Comparison of ENCODE assay signal across 8 mouse cellular contexts in genomic region chr12:111428961-111429911, GRCm38 (mm10). TPM values are rescaled to one million over a fixed set of nuclear protein-coding genes. Genes with fewer than 3 reads are reported as not detected.
A peak's percentile ranks its signal among the peaks of the same experiment; 100 is the strongest.
DNase-seq lines count a peak whose midpoint lies in the region; TF ChIP-seq lines count a peak whose summit lies in the region.

No protein-coding gene starts in this region.

- DNase-seq in lung, adult 2 months: peak; percentile 38
- DNase-seq in lung, postnatal 25 days (ENCODE audit: low spot score): no peak
- peak; percentile 71 for DNase-seq in brain, adult 2 months (ENCODE audit: low read depth, low spot score)
- DNase-seq in heart, adult 18-20 months: peak; percentile 69 to 73
- DNase-seq in kidney, adult 18-20 months: peak; percentile 70
- DNase-seq in lung, postnatal 4 days: peak; percentile 60 to 62
- no peak for DNase-seq in cerebellum, adult 9-10 months

- peaks cover 33% of the 10 kb centered on the region for H3K36me3 ChIP-seq in small intestine, adult 2 months (ENCODE audit: control insufficient read depth, insufficient read depth, low read length)

- H3K4me3 ChIP-seq in lung, adult 2 months (replicated peaks; ENCODE audit: extremely low read depth, low read depth, low read length): peak overlapping the region; percentile 57
- peak overlapping the region; percentile 60 for H3K4me3 ChIP-seq in small intestine, adult 2 months (ENCODE audit: low read depth, low read length)

- TF ChIP-seq POLR2A in lung, adult 2 months (IDR thresholded peaks at IDR 0.05; ENCODE audit: borderline replicate concordance, extremely low read depth, low read depth, low read length): no peak
- 0 out of 2 replicates have a peak, but pooled peaks have one; percentile 15 for TF ChIP-seq POLR2A in small intestine, adult 2 months (IDR thresholded peaks at IDR 0.05; ENCODE audit: low read depth, low read length)

- H3K4me1 ChIP-seq in lung, adult 2 months (ENCODE audit: control insufficient read depth, insufficient read depth, low read length): peaks cover 13% of the 10 kb centered on the region
- H3K4me1 ChIP-seq in small intestine, adult 2 months (ENCODE audit: control insufficient read depth, insufficient read depth, insufficient read length, low read length): peaks cover 54% of the 10 kb centered on the region

- H3K27ac ChIP-seq in small intestine, adult 2 months (ENCODE audit: insufficient read depth, low read depth, low read length): peak overlapping the region; percentile 91

- TF ChIP-seq CTCF in lung, adult 2 months (IDR thresholded peaks at IDR 0.05; ENCODE audit: insufficient read depth, low read length): 0 out of 2 replicates have a peak, but pooled peaks have one; percentile 1
- TF ChIP-seq CTCF in small intestine, adult 2 months (IDR thresholded peaks at IDR 0.05; ENCODE audit: extremely low read depth, insufficient read length, insufficient replicate concordance, low read depth, low read length): peak; percentile 9; the same call in 1 of the 2 replicates

- H3K27me3 ChIP-seq in small intestine, adult 2 months (ENCODE audit: control insufficient read depth, insufficient read depth, low read length): no peaks in the 10 kb centered on the region

- WGBS in lung, adult 2 months: 6% methylated on average over 40 of the region's 40 CpGs
- 1% methylated on average over 40 of the region's 40 CpGs for WGBS in small intestine, adult 2 months

RNA-seq across cellular contexts. Expression of gene Exoc3l4, which starts 12.4 kb away (rescaled TPM):
- polyA plus RNA-seq in lung, adult 2 months (2012; rRNA removed): 34.9 and 46.7 TPM in 2 replicates
- total RNA-seq in heart, adult 18-20 months (2021): 1 to 10 TPM; 3.2 to 4.1 TPM
- polyA plus RNA-seq in small intestine, adult 2 months (2012; rRNA removed): 356 and 552 TPM in 2 replicates

RNA-seq across cellular contexts. Expression of gene Tnfaip2, which starts 13.0 kb away (rescaled TPM):
- 31.7 and 43.6 TPM in 2 replicates for polyA plus RNA-seq in lung, adult 2 months (2012; rRNA removed)
- total RNA-seq in heart, adult 18-20 months (2021): 10 to 100 TPM; 45.1 to 52.6 TPM
- polyA plus RNA-seq in small intestine, adult 2 months (2012; rRNA removed): 10.2 and 16.4 TPM in 2 replicates

RNA-seq across cellular contexts. Expression of gene Lbhd2, which starts 22.6 kb away (rescaled TPM):
- not detected in 2 replicates for polyA plus RNA-seq in lung, adult 2 months (2012; rRNA removed)
- total RNA-seq in heart, adult 18-20 months (2021): not detected
- not detected in 2 replicates for polyA plus RNA-seq in small intestine, adult 2 months (2012; rRNA removed)

RNA-seq across cellular contexts. Expression of gene Cdc42bpb, which starts 51.7 kb away (rescaled TPM):
- polyA plus RNA-seq in lung, adult 2 months (2012; rRNA removed): 305 and 359 TPM in 2 replicates
- total RNA-seq in heart, adult 18-20 months (2021): 10 to 100 TPM; 52.7 to 57.6 TPM
- 190 and 472 TPM in 2 replicates for polyA plus RNA-seq in small intestine, adult 2 months (2012; rRNA removed)

RNA-seq across cellular contexts. Expression of gene Gm266, which starts 56.4 kb away (rescaled TPM):
- polyA plus RNA-seq in lung, adult 2 months (2012; rRNA removed): 0.12 and 0.31 TPM in 2 replicates
- total RNA-seq in heart, adult 18-20 months (2021): not detected
- polyA plus RNA-seq in small intestine, adult 2 months (2012; rRNA removed): 0.43 and 0.53 TPM in 2 replicates

Comparison
In these comparisons a context has a peak if more than half of its experiments do, and no peak if none do; other contexts are left out.
1. DNase-seq: peak in lung, adult 2 months (single experiment), brain, adult 2 months (single experiment), heart, adult 18-20 months (2 of 2), kidney, adult 18-20 months (single experiment) and lung, postnatal 4 days (2 of 2); none in lung, postnatal 25 days (single experiment) and cerebellum, adult 9-10 months (single experiment).